8 mouse cellular contexts compared by ENCODE assay signal in the genomic region with DNA sequence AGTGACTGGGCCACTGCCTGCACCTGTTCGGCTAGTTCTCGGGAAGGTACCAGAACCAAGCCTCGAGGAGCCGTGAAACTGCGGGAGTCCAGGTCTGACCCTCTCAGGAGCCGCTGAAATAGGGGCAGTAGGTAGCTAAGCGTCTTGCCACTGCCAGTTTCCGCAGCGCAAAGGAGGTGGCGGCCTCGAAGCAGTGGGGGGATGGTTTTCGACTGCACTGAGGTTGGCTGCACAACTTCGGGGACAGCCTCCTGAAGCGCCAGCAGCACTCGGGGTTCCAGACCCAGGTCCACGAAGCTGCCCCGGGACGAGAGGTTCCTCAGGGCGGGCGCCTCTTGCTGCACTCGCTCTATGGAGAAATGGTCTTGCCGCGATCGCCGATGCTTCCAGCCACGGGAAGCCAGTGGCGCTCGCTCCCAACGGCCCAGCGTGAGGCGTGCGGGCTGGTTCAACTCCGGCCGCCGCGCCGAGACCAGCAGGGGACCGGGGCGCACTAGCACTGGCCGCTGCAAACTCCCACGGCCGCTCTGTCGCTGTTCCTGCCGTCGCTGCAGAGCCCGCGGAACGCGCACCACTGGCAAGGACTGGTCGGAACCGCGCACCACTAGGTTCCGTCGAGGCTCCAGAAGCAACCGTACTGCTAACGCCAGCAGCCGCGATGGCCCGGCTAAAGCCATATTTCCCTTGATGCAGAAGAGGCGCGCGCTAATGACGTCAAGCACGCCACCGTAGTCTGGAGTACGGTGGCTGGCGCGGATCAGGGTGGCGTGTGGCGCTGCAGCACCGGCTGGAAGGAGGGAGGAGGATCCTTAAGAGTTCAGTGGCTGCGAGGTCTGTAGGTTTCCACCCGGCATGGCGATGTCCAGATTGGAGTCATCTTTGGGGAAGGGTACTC. TPM values are rescaled to one million over a fixed set of nuclear protein-coding genes. Genes with fewer than 3 reads are reported as not detected.
DNase-seq lines count a peak whose midpoint lies in the region; ATAC-seq and TF ChIP-seq lines count a peak whose summit lies in the region.

No protein-coding gene starts in this region.

- intact Hi-C loops in gastrocnemius, adult 2 months (cut with DNase I), result loop anchor here (1.0 to 5.0 kb wide), 2 partner anchors 74 to 110 kb away; partner anchors contain the start of gene Psmb10

- H3K36me3 ChIP-seq in megakaryocyte, embryonic 14.5 days (replicated peaks; ENCODE audit: low read length), result peaks cover 16% of the 10 kb centered on the region

- H3K4me1 ChIP-seq in megakaryocyte, embryonic 14.5 days, result peaks cover 45% of the 10 kb centered on the region

- no peaks in the 10 kb centered on the region for H3K27me3 ChIP-seq in megakaryocyte, embryonic 14.5 days (replicated peaks)

- DNase-seq in ZHBTc4 (ENCODE audit: low read depth, low spot score), result peak; percentile 97
- peak; percentile 94 for DNase-seq in gastrocnemius, adult 2 months
- peak; percentile 83 for DNase-seq in hindlimb bud, embryonic 11.5 days (ENCODE audit: extremely low spot score, low read depth, low spot score)
- peak; percentile 89 to 94 for DNase-seq in left cerebral cortex, adult 8-10 months (ENCODE audit: low spot score in 2 of 2)
- DNase-seq in right cerebral cortex, postnatal 10 days (ENCODE audit: low spot score in 2 of 2), result peak; percentile 96 to 97
- peak; percentile 93 for DNase-seq in urinary bladder, postnatal 25 days (ENCODE audit: low spot score)

- peak overlapping the region; percentile 93 for H3K4me3 ChIP-seq in gastrocnemius, adult 2 months
- peak overlapping the region; percentile 99 for H3K4me3 ChIP-seq in megakaryocyte, embryonic 14.5 days (replicated peaks)

- no peaks in the 10 kb centered on the region for H3K9me3 ChIP-seq in megakaryocyte, embryonic 14.5 days

- no peak; the same call in 1 of the 2 replicates for TF ChIP-seq CTCF in gastrocnemius, adult 2 months (IDR thresholded peaks at IDR 0.05)

- peak overlapping the region; percentile 91 for H3K27ac ChIP-seq in gastrocnemius, adult 2 months

- peak; percentile 93 for ATAC-seq in common myeloid progenitor, adult 5-6 weeks (replicated peaks; ENCODE audit: low read depth, poor library complexity, severe bottlenecking)

RNA-seq across cellular contexts. Expression of gene Ddx28, which starts 0.7 kb away (rescaled TPM):
- 8.7 and 12.3 TPM in 2 replicates for total RNA-seq in common myeloid progenitor, adult 5-6 weeks (2017)
- total RNA-seq in gastrocnemius, adult 2 months (2021), result 10 to 100 TPM; 10.4 to 10.7 TPM
- 10 to 100 TPM; 13.9 to 16.8 (median 14.8) TPM for total RNA-seq in left cerebral cortex, adult 8-10 months (2022)
- polyA plus RNA-seq in megakaryocyte, embryonic 14.5 days (2012; ENCODE audit: insufficient read depth, low replicate concordance), result 3.7 and 10.4 TPM in 2 replicates

RNA-seq across cellular contexts. Expression of gene Dpep2nb, which starts 5.2 kb away (rescaled TPM):
- 0.41 TPM in 1 of 2 replicates, not detected in the other for total RNA-seq in common myeloid progenitor, adult 5-6 weeks (2017)
- total RNA-seq in gastrocnemius, adult 2 months (2021), result not detected
- under 1 TPM in 1 of 4 experiments, not detected in 3; 0.57 TPM for total RNA-seq in left cerebral cortex, adult 8-10 months (2022)
- polyA plus RNA-seq in megakaryocyte, embryonic 14.5 days (2012; ENCODE audit: insufficient read depth, low replicate concordance), result not detected in 2 replicates

RNA-seq across cellular contexts. Expression of gene Dus2, which starts 19.9 kb away (rescaled TPM):
- 9.7 and 17.6 TPM in 2 replicates for total RNA-seq in common myeloid progenitor, adult 5-6 weeks (2017)
- 10 to 100 TPM in 1 of 2 experiments, 1 to 10 TPM in 1; 9.0 to 11.5 TPM for total RNA-seq in gastrocnemius, adult 2 months (2021)
- total RNA-seq in left cerebral cortex, adult 8-10 months (2022), result 10 to 100 TPM; 18.0 to 23.1 (median 20.5) TPM
- 3.6 TPM in 1 of 2 replicates, not detected in the other for polyA plus RNA-seq in megakaryocyte, embryonic 14.5 days (2012; ENCODE audit: insufficient read depth, low replicate concordance)

RNA-seq across cellular contexts. Expression of gene Dpep3, which starts 31.8 kb away (rescaled TPM):
- not detected in 2 replicates for total RNA-seq in common myeloid progenitor, adult 5-6 weeks (2017)
- under 1 TPM in 1 of 2 experiments, not detected in 1; 0.17 TPM for total RNA-seq in gastrocnemius, adult 2 months (2021)
- total RNA-seq in left cerebral cortex, adult 8-10 months (2022), result under 1 TPM in 1 of 4 experiments, not detected in 3; 0.23 TPM
- 0.46 TPM in 1 of 2 replicates, not detected in the other for polyA plus RNA-seq in megakaryocyte, embryonic 14.5 days (2012; ENCODE audit: insufficient read depth, low replicate concordance)

RNA-seq across cellular contexts. Expression of gene Slc12a4, which starts 45.1 kb away (rescaled TPM):
- 1.9 and 8.1 TPM in 2 replicates for total RNA-seq in common myeloid progenitor, adult 5-6 weeks (2017)
- 10 to 100 TPM in 1 of 2 experiments, 1 to 10 TPM in 1; 9.1 to 14.3 TPM for total RNA-seq in gastrocnemius, adult 2 months (2021)
- total RNA-seq in left cerebral cortex, adult 8-10 months (2022), result 10 to 100 TPM; 18.8 to 23.8 (median 20.6) TPM
- 4.5 and 6.7 TPM in 2 replicates for polyA plus RNA-seq in megakaryocyte, embryonic 14.5 days (2012; ENCODE audit: insufficient read depth, low replicate concordance)

Comparison
In these comparisons a context has a peak if more than half of its experiments do, and no peak if none do; other contexts are left out.
1. Peak in every context shown above with its lines: DNase-seq, ATAC-seq, H3K4me3 ChIP-seq and H3K27ac ChIP-seq.